Mouse (Mus musculus): ENCODE results near the gene Ccdc159. TPM values are rescaled to one million over a fixed set of nuclear protein-coding genes. Genes with fewer than 3 reads are reported as not detected.

The Ccdc159 gene
- polyA plus RNA-seq, 1 experiment from 2014 or later, result 3.5 TPM

DNA sequence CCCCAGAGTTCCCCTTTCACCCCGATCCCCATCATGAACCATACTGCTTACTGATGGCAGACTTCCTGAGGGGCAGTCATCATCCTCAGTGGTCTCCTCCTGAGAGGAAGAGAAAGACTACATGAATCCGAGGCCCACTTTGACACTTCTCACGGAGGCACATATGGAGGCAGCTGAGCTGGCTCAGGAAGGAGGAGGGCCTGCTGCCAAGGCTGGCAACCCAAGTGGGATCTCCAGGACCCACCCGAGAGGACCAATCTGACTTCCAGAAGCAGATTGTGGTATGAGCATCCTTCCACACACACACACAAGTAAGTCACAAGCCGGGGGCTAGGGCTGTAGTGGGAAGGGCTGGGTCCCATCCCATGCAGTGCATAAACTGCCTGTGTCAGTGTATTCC lies 50.1 kb downstream of the Ccdc159 start:
- Histone ChIP-seq H3K9ac (ENCODE audit: low read length) (no peak overlapping the region), H3K27me3 (ENCODE audit: control insufficient read depth, insufficient read depth, low read length) (no peaks in the 10 kb centered on the region), H3K4me2 (ENCODE audit: low read depth, severe bottlenecking) (no peak overlapping the region), H3K4me3 (ENCODE audit: low read depth, low read length) (no peak overlapping the region), H3K27ac (replicated peaks; ENCODE audit: low read depth, low read length) (no peak overlapping the region), H3K36me3 (ENCODE audit: control insufficient read depth, insufficient read depth, low read length) (no peaks in the 10 kb centered on the region), H3K4me1 (ENCODE audit: control insufficient read depth, insufficient read depth, low read length) (no peaks in the 10 kb centered on the region), H3K9me3 (ENCODE audit: control insufficient read depth, low read length) (no peaks in the 10 kb centered on the region)
- DNase-seq (ENCODE audit: low spot score) (no peak), ATAC-seq (ENCODE audit: insufficient number of reproducible peaks, low FRiP score, low TSS enrichment, low read depth) (no peak)
- 88% methylated on average over 5 of the region's 5 CpGs for WGBS

DNA sequence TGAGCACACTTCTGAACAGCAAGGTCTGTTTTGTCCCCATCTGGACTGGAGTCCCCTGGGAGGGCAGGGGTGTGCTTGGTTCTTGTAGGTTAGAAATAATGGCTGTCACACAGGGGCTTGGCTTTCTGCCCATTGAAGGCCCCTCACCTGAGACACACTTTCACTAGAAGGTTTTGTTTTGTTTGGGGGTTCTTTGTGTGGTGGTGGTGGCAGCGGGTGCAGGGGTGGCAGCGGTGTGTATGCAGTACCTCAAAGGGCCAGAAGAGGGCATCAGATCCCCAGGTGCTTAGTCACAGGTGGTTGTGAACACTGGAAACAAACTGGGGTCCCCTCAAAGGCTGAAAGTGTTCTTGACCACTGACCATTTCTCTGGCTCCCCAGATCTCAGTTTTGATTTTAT lies 50.7 kb downstream of the Ccdc159 start:
- Histone ChIP-seq H3K4me2 (ENCODE audit: low read depth, severe bottlenecking) (no peak overlapping the region), H3K27me3 (ENCODE audit: control insufficient read depth, insufficient read depth, low read length) (no peaks in the 10 kb centered on the region), H3K4me1 (ENCODE audit: control insufficient read depth, insufficient read depth, low read length) (no peaks in the 10 kb centered on the region), H3K27ac (replicated peaks; ENCODE audit: low read depth, low read length) (no peak overlapping the region), H3K9ac (ENCODE audit: low read length) (no peak overlapping the region), H3K36me3 (ENCODE audit: control insufficient read depth, insufficient read depth, low read length) (no peaks in the 10 kb centered on the region), H3K9me3 (ENCODE audit: control insufficient read depth, low read length) (no peaks in the 10 kb centered on the region), H3K4me3 (ENCODE audit: low read depth, low read length) (no peak overlapping the region)
- DNase-seq (ENCODE audit: low spot score), result peak; percentile 43
- WGBS, result 37% methylated on average over 2 of the region's 2 CpGs
- no peak for ATAC-seq (ENCODE audit: insufficient number of reproducible peaks, low FRiP score, low TSS enrichment, low read depth)

DNA sequence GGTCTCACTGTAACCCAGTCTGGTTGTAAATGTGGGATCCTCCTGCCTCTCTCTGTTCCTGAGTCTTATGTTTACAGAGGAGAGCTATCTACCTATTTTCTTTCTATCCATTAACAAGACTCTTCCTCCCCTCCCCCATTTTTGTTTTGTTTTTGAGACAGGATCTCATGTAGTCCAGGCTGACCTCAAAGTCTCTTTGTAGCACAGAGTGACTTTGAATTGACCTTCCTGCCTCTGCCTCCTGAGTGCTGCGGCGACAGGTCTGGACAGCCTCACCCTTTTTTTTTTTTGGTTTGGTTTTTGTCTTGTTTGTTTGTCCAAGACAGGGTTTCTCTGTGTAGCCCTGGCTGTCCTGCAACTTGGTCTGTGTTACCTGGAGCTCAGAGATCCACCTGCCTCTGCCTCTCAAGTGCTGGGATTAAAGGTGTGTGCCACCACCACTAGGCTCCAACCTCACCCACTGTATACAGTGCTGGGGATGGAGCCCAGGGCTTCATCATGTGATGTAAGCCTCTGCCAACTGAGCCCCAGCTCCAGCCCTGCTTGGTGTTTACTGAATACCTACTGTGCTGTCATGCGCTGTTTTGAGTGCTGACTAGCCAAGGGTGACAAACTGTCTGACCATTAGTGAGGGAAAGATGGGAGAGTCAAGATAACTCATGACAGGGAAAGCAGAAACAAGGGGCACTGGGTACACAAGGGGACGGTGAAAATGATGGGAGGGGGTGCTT lies 51.3 kb downstream of the Ccdc159 start:
- Histone ChIP-seq H3K9ac (ENCODE audit: low read length) (no peak overlapping the region), H3K27me3 (ENCODE audit: control insufficient read depth, insufficient read depth, low read length) (no peaks in the 10 kb centered on the region), H3K4me3 (ENCODE audit: low read depth, low read length) (no peak overlapping the region), H3K9me3 (ENCODE audit: control insufficient read depth, low read length) (no peaks in the 10 kb centered on the region), H3K36me3 (ENCODE audit: control insufficient read depth, insufficient read depth, low read length) (no peaks in the 10 kb centered on the region), H3K27ac (replicated peaks; ENCODE audit: low read depth, low read length) (no peak overlapping the region), H3K4me1 (ENCODE audit: control insufficient read depth, insufficient read depth, low read length) (no peaks in the 10 kb centered on the region), H3K4me2 (ENCODE audit: low read depth, severe bottlenecking) (no peak overlapping the region)
- DNase-seq (ENCODE audit: low spot score), result no peak
- 92% methylated on average over 4 of the region's 4 CpGs for WGBS
- ATAC-seq (ENCODE audit: insufficient number of reproducible peaks, low FRiP score, low TSS enrichment, low read depth), result 0 out of 2 replicates have a peak, but pooled peaks have one; percentile 17

DNA sequence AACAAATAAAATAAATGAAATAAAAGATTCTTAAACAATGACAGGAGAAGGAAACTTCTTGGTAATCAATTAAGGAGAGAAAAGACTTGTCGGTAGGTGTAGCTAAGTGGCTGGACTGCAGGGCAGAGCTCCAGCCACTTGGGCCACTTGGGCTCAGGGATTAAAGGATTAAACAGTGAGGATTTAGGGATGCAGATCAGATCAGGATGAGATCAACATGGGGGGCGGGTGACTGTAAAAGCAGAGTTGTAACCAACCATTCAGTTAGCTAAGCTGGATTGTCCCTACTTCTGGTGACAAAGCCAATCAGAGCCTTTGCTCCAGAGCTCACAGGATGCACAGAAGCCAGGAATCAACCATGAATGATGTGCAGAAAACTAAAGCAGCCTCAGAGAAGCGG lies 56.6 kb downstream of the Ccdc159 start:
- H3K36me3 ChIP-seq (ENCODE audit: control insufficient read depth, insufficient read depth, low read length), result no peaks in the 10 kb centered on the region
- ATAC-seq (ENCODE audit: insufficient number of reproducible peaks, low FRiP score, low TSS enrichment, low read depth), result no peak
- no peaks in the 10 kb centered on the region for H3K9me3 ChIP-seq (ENCODE audit: control insufficient read depth, low read length)
- no peak overlapping the region for H3K4me2 ChIP-seq (ENCODE audit: low read depth, severe bottlenecking)
- no peak overlapping the region for H3K4me3 ChIP-seq (ENCODE audit: low read depth, low read length)
- H3K27me3 ChIP-seq (ENCODE audit: control insufficient read depth, insufficient read depth, low read length), result peaks cover 23% of the 10 kb centered on the region
- no peak overlapping the region for H3K27ac ChIP-seq (replicated peaks; ENCODE audit: low read depth, low read length)
- H3K4me1 ChIP-seq (ENCODE audit: control insufficient read depth, insufficient read depth, low read length), result peaks cover 9% of the 10 kb centered on the region; the same call in 1 of the 2 replicates
- WGBS, result 28% methylated on average over 3 of the region's 3 CpGs
- H3K9ac ChIP-seq (ENCODE audit: low read length), result no peak overlapping the region
- no peak for DNase-seq (ENCODE audit: low spot score)

Other genes with a start within 250 kb of the Ccdc159 start
- gene Ldlr, start 204.0 kb upstream of the Ccdc159 start, polyA plus RNA-seq (2014; fragmentation: Nextera tagmentation; extraction: Ambion mirVana), result 15.2 and 23.2 TPM in 2 replicates
- gene Spc24, start 167.2 kb upstream of the Ccdc159 start, polyA plus RNA-seq (2014; fragmentation: Nextera tagmentation; extraction: Ambion mirVana), result 176 and 183 TPM in 2 replicates
- gene Kank2, start 128.7 kb upstream of the Ccdc159 start, polyA plus RNA-seq (2014; fragmentation: Nextera tagmentation; extraction: Ambion mirVana), result 11.6 and 12.7 TPM in 2 replicates
- gene Angptl8, start 92.0 kb upstream of the Ccdc159 start, polyA plus RNA-seq (2014; fragmentation: Nextera tagmentation; extraction: Ambion mirVana), result 0.64 and 0.82 TPM in 2 replicates
- 37.4 and 42.7 TPM in 2 replicates for gene Dock6, start 74.8 kb upstream of the Ccdc159 start, polyA plus RNA-seq (2014; fragmentation: Nextera tagmentation; extraction: Ambion mirVana)
- 4.9 and 5.2 TPM in 2 replicates for gene Rab3d, start 9.3 kb upstream of the Ccdc159 start, polyA plus RNA-seq (2014; fragmentation: Nextera tagmentation; extraction: Ambion mirVana)
- 29.7 and 29.9 TPM in 2 replicates for gene Tmem205, start 85 bp downstream of the Ccdc159 start, polyA plus RNA-seq (2014; fragmentation: Nextera tagmentation; extraction: Ambion mirVana)
- 6.6 and 8.2 TPM in 2 replicates for gene Plppr2, start 9.6 kb downstream of the Ccdc159 start, polyA plus RNA-seq (2014; fragmentation: Nextera tagmentation; extraction: Ambion mirVana)
- gene Swsap1, start 28.3 kb downstream of the Ccdc159 start, polyA plus RNA-seq (2014; fragmentation: Nextera tagmentation; extraction: Ambion mirVana), result 17.4 and 20.0 TPM in 2 replicates
- gene Epor, start 36.0 kb downstream of the Ccdc159 start, polyA plus RNA-seq (2014; fragmentation: Nextera tagmentation; extraction: Ambion mirVana), result 4.9 and 5.8 TPM in 2 replicates
- 1.6 and 2.5 TPM in 2 replicates for gene Rgl3, start 62.0 kb downstream of the Ccdc159 start, polyA plus RNA-seq (2014; fragmentation: Nextera tagmentation; extraction: Ambion mirVana)
- gene Ccdc151, start 75.2 kb downstream of the Ccdc159 start, polyA plus RNA-seq (2014; fragmentation: Nextera tagmentation; extraction: Ambion mirVana), result 1.8 and 2.1 TPM in 2 replicates
- gene Prkcsh, start 75.3 kb downstream of the Ccdc159 start, polyA plus RNA-seq (2014; fragmentation: Nextera tagmentation; extraction: Ambion mirVana), result 86.4 and 93.0 TPM in 2 replicates
- gene Elavl3, start 124.6 kb downstream of the Ccdc159 start, polyA plus RNA-seq (2014; fragmentation: Nextera tagmentation; extraction: Ambion mirVana), result 0.10 and 0.11 TPM in 2 replicates
- not detected in 2 replicates for gene Gm49318, start 143.8 kb downstream of the Ccdc159 start, polyA plus RNA-seq (2014; fragmentation: Nextera tagmentation; extraction: Ambion mirVana)
- gene Zfp653, start 143.9 kb downstream of the Ccdc159 start, polyA plus RNA-seq (2014; fragmentation: Nextera tagmentation; extraction: Ambion mirVana), result 5.8 and 8.7 TPM in 2 replicates
- 29.1 and 29.9 TPM in 2 replicates for gene Ecsit, start 158.0 kb downstream of the Ccdc159 start, polyA plus RNA-seq (2014; fragmentation: Nextera tagmentation; extraction: Ambion mirVana)
- 0.84 and 0.89 TPM in 2 replicates for gene Cnn1, start 171.7 kb downstream of the Ccdc159 start, polyA plus RNA-seq (2014; fragmentation: Nextera tagmentation; extraction: Ambion mirVana)
- 223 and 231 TPM in 2 replicates for gene Elof1, start 189.7 kb downstream of the Ccdc159 start, polyA plus RNA-seq (2014; fragmentation: Nextera tagmentation; extraction: Ambion mirVana)
- 13.2 and 14.2 TPM in 2 replicates for gene Acp5, start 208.2 kb downstream of the Ccdc159 start, polyA plus RNA-seq (2014; fragmentation: Nextera tagmentation; extraction: Ambion mirVana)
- 58.4 and 60.8 TPM in 2 replicates for gene Pigyl, start 229.4 kb downstream of the Ccdc159 start, polyA plus RNA-seq (2014; fragmentation: Nextera tagmentation; extraction: Ambion mirVana)

Data from limb, embryonic 11.5 days (tissue).